Mouse (Mus musculus) small intestine, adult 2 months (tissue): ENCODE data around the gene Gja5.

Experiments used
- CTCF ChIP-seq: fragments of 200-500 bp; IDR thresholded peaks from 2 replicates; pipeline ENCODE4 v1.5.1; 2012; ENCODE audit warnings: low read depth, mild to moderate bottlenecking, control low read depth, inconsistent platforms, low read length, moderate library complexity, mixed read lengths; ENCODE audit not compliant: insufficient replicate concordance, insufficient read length; ENCODE audit errors: extremely low read depth
- POLR2A ChIP-seq: fragments of 200-500 bp; IDR thresholded peaks from 2 replicates; pipeline ENCODE4 v1.6.1; 2012; ENCODE audit warnings: low read depth, mild to moderate bottlenecking, control low read depth, inconsistent platforms, low read length, moderate library complexity

- TF ChIP-seq CTCF, result no peak
- no peak for TF ChIP-seq POLR2A
Observed at GRCm38 (mm10) chr3:96942706-96943105, 38.2 kb downstream of the Gja5 start.
